Mouse (Mus musculus): ENCODE measurements around the gene Mylk2. TPM values are rescaled to one million over a fixed set of nuclear protein-coding genes. Genes with fewer than 3 reads are reported as not detected.
A peak's percentile ranks its signal among the peaks of the same experiment; 100 is the strongest.

Mylk2 gene
- total RNA-seq, 2 experiments from 2014 or later = not detected

DNA sequence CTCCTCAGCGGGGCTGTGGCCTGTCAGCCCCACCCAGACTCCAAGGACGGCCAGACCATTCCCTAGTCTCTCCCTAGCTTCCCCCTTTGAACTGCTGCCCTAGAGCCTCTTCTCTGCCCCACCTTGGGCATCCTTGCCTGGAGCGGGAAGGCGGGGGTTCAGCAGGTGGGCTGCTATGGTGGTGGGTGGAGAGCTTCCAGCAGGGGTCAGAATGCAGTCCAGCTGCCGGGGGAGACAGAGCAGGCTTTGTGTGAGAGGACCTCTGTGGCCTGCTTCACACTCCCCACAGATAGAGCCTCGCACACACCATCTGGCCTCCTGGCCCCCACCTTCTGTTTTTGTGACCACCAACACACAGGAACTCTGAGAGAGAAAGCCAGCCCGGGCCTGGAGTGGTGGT lies 11.2 kb downstream of the Mylk2 start:
- no peak overlapping the region for H3K27ac ChIP-seq
- no peak for TF ChIP-seq CTCF (conservative IDR thresholded peaks at IDR 0.05)
- no peak overlapping the region for H3K4me3 ChIP-seq
- DNase-seq (ENCODE audit: low spot score in 2 of 2) = no peak

DNA sequence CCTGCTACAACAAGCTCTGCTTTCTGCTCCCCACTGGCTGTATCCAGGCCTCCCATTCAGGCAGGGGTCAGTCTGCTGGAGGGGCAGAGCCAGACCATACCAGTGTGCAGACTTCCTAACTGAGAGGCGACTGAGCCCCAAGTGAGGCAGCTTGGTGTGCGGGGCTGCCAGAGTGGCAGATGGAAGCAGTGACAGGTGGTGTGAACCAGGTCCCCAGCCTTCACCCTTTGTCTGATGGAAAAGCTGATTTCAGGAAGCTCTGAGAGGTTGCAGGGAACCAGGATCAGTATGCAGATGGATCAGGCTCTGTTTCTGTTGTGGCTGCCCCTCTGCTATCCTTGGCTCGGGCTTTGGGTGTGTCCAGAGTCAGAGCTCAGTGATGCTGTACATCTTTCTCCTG lies 12.5 kb downstream of the Mylk2 start:
- no peak for TF ChIP-seq CTCF (conservative IDR thresholded peaks at IDR 0.05)
- Histone ChIP-seq H3K4me3 (no peak overlapping the region), H3K27ac (no peak overlapping the region)
- no peak for DNase-seq (ENCODE audit: low spot score in 2 of 2)

DNA sequence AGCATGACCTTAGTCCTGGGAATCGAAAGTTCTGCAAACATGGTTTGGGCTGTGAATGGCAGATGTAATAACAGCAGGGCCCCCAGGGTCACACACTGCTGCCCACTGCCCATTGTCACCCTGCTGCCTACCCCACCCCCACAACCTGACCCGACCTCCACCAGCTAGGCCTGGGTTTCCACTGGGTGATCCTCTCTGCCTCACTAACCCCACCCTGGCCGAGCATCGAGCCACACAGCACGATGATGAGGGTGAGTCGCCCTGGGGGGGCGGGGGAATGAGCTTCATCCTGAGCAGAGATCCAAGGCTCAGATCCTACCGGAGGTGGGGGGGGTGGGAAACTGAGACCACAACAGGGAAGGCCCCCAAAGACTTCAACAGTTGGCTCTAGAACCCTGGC lies 13.0 kb downstream of the Mylk2 start:
- no peak for DNase-seq (ENCODE audit: low spot score in 2 of 2)
- no peak overlapping the region for H3K4me3 ChIP-seq
- TF ChIP-seq CTCF (conservative IDR thresholded peaks at IDR 0.05) = no peak
- no peak overlapping the region for H3K27ac ChIP-seq

DNA sequence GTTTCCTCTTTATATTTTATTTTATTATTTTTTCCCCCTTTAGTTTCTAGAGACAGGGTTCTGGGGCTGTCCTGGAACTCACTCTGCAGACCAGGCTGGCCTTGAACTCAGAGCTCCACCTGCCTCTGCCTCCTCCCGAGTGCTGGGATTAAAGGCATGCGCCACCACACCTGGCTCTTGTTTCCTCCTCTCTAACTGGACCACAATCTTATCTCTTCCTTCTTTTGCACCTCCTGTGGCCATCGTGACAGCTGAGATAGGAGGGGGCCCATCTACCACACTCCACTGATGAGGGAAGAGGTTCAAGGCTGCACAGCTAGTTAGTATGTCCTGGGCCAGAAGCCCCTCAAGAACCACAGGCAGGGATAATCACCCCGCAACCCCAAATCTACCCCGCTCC lies 13.4 kb downstream of the Mylk2 start:
- DNase-seq (ENCODE audit: low spot score in 2 of 2) = no peak
- no peak overlapping the region for H3K4me3 ChIP-seq
- no peak for TF ChIP-seq CTCF (conservative IDR thresholded peaks at IDR 0.05)
- H3K27ac ChIP-seq = no peak overlapping the region

DNA sequence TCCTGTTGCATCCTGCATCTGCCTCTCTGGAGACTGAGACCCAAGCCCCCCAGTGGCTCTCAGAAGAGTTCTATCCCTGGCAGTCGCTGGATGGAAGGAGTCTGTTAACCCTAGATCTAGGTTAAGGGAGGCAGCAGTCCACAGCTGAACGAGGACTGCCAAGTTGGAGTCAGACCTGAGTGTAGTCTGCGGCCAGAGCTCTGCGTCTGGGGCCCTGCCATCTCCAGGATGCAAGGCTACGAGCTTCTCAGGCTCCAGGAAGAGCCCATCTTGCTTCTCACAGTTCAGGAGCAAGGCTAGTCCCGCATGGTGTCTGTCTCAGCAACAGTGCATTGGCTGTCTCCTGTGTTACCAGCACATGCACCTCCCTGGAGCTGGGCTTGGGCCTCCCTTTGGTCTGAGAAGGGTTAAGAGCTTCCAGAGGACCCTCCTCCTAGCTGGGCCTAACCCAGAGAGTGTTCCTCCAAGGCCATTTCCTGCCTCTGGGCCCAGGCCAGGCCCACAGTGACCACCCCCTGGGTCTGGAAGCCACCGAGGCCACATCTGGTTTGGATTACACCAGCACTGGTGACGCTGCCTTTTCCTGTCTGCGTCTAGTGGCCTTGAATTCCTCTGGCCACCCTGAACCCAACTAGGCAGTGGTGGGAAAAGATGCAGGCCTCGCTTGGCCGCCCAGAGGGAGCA lies 14.2 kb downstream of the Mylk2 start:
- no peak overlapping the region for H3K4me3 ChIP-seq
- no peak for DNase-seq (ENCODE audit: low spot score in 2 of 2)
- no peak overlapping the region for H3K27ac ChIP-seq
- no peak for TF ChIP-seq CTCF (conservative IDR thresholded peaks at IDR 0.05)

DNA sequence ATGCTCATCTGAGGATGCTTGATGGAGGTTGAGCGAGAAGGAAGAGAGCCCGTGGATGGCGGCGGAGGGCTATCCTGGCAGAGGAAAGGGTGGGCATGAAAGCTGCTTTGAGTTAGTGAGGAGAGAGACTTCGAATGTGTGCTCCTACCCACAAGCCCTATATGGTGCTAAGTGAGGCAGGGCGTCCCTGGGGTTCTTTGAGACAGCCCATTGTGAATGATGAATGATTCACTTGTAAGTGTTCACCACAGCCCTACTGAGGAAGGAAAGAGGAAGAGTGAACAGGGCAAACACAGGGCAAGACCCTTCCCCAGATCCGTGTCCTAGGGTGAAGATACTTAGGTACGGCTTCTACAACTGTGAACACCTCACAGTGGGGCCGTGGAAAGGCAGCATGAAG lies 15.7 kb downstream of the Mylk2 start:
- DNase-seq (ENCODE audit: low spot score in 2 of 2) = no peak
- H3K4me3 ChIP-seq = no peak overlapping the region

DNA sequence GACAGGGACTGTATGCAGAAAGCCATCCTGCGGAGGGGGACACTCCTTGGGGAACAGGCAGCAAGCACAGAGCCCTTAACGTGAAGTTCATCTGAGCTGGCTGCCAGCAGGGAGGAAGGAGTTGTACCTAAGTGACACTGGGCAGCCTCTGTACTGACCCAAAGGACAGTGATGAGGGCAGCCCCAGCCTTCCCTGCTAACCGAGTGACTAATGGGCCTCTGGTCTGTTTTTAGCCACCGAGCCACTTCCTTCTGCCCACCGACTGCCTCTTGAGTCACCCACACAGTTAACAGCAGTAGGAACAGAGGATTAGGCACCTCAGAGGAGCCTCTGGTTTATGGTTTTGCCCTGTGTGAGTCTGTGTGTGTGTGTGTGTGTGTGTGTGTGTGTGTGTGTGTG lies 16.2 kb downstream of the Mylk2 start:
- no peak for DNase-seq (ENCODE audit: low spot score in 2 of 2)
- H3K4me3 ChIP-seq = no peak overlapping the region
- no peak overlapping the region for H3K27ac ChIP-seq
- no peak for TF ChIP-seq CTCF (conservative IDR thresholded peaks at IDR 0.05)

More for the DNA sequence above, 15.7 kb downstream of the Mylk2 start:
- no peak overlapping the region for H3K27ac ChIP-seq
- no peak for TF ChIP-seq CTCF (conservative IDR thresholded peaks at IDR 0.05)

DNA sequence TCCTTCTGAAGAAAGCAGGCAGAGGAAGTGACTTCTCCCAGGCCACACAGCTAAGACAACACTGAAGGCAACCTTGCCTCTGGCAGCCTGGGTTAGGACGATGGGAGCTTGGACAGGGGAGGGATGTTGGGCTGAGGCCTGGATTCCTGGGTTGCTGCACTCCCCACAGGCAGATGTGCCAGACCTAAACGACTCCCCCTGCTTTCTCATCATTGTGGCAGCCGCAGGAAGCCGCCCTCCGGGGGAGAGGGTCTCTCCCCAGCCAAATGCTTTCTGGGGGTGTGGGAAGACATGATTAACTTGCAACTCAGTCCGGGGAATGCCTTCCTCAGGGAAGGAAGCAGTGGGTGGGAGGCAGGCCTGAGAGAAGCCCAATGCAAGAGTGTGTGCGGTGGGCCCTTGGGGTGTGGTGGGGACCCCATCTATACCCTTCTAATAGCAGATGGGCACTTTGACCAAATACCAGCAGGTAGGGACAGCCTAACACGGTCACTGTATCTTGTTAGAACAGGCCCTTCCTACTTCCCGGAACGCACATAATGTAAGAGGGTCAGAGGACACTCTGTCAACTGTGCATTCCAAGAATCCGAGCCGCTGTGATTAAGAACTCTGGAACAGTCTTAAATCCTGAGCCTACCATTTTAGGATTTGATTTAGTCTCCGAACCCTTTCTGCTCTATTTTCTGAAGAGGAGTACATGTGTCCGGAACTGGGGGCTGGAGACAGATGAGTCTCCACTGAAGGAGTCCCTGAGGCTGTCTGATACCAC lies 17.3 kb downstream of the Mylk2 start:
- Histone ChIP-seq H3K27ac (no peak overlapping the region), H3K4me3 (no peak overlapping the region)
- TF ChIP-seq CTCF (conservative IDR thresholded peaks at IDR 0.05) = no peak
- DNase-seq (ENCODE audit: low spot score in 2 of 2) = no peak

DNA sequence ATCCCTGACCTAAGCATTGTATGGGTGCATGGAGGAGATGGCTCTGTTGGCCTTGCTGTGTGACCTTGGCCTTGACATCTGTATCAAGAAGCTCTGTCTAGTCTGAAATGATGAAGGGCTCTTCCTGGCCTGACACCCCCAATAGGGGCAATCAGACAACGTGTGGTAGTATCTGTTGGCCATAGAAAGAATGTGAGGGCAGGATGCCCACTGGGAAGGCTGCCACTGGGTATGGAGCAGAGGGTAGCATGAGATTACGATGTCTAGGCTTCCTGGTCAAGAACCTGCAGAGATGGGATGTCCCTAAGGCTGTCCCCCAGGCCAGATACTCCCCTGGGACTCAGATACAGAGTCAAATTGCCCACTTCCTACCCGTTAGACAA lies 17.8 kb downstream of the Mylk2 start:
- no peak for DNase-seq (ENCODE audit: low spot score in 2 of 2)
- no peak for TF ChIP-seq CTCF (conservative IDR thresholded peaks at IDR 0.05)
- no peak overlapping the region for H3K4me3 ChIP-seq
- no peak overlapping the region for H3K27ac ChIP-seq

DNA sequence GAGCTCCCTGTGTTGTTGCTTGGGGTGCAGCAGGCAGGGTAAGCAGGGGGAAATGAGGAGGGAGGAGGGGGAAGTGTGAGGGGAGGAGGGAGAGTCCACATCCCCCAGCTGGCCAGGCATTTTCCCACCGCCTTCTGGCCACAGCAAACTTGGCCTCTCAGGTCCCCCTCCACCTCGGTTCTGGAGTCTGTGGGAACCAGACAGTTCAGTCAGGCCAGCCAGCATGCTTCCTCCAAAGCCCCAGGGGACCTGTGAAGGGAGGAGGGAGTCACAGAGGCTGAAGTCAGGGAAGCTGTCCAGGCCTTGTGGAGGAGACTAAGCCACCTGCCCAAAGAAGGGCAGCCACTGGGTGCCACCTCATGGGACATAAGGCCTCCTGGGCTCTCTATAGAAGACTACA lies 19.1 kb downstream of the Mylk2 start:
- no peak for DNase-seq (ENCODE audit: low spot score in 2 of 2)
- Histone ChIP-seq H3K27ac (no peak overlapping the region), H3K4me3 (no peak overlapping the region)
- TF ChIP-seq CTCF (conservative IDR thresholded peaks at IDR 0.05) = no peak

DNA sequence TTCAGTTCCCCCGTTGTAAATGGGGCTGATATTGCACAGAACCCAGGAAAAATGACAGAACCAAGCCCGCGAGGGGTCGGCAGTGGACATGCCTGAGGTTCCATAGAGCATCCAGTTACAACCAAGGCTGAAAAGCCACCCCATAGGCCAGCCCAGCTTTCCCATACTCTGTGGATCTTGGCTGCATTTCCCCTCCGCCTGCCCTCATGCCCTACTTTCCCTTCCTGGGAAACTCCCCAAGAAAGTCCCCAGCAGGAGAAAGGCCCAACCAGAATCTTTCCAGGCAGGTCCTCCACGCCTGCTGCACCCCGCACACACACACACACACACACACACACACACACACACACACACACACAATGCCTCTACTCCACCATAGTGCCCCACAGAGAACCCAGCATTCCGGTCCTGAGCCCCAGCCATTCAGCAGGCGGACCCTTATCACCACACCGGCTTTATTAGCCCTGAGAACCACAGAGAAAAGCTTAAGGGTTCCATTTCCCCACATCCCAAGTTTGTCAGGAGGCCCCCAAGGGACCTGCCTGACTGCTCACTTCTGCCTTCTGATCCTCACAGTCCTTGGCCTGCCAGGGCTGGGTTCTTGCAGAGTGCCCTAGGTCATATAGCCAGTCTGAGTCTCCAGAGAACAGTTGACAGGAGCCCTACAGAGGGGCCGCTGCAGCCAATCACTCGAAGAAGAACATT lies 20.5 kb downstream of the Mylk2 start:
- DNase-seq (ENCODE audit: low spot score in 2 of 2) = no peak
- H3K27ac ChIP-seq = no peak overlapping the region

DNA sequence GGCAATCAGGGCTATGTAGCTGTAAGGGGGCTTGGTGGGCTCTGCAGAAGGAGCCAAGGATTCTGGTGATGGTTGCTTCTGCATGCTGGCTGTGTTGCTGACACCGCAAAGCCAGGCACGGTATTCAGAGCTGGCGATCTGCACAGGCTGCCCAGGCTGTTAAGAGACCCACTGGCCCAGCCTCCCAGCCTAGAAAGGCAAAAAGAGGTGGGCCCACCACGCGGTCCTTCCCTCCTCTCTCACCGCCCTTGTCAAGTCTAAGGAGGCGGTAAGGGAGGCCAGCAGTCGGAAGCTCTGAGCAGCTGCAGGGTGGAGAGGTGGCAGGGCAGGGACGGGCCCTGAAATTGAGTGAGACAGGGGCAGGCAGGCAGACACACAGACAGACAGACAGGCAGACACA lies 21.9 kb downstream of the Mylk2 start, which contains the start of gene Foxs1:
Foxs1 (minus strand) TSS at position 161 of the 400 bp plus-strand sequence.
- TF ChIP-seq CTCF (conservative IDR thresholded peaks at IDR 0.05) = no peak
- no peak within 1 kb of the TSS for H3K27ac ChIP-seq

More for the DNA sequence above, 20.5 kb downstream of the Mylk2 start:
- H3K4me3 ChIP-seq = no peak overlapping the region
- TF ChIP-seq CTCF (conservative IDR thresholded peaks at IDR 0.05) = no peak

DNA sequence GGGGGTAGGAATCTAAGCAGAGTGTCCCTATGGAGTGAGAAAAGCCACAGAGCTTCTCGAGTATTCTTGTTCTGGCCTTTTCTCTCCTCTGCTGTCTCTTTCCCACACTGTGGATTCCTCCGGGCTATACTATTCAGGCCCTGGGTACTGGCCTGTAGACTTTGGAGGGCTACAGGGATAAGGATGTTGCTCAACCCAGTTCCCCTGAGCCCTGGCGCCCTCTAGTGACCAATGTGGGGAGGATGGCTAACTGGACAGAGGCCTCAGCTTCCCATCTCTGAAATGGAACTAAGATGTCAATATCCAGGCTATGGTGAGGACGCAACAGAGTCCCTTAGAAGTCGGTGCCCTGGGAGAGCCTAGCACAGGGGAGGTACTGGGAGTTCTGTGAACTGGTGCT lies 22.5 kb downstream of the Mylk2 start:
- TF ChIP-seq CTCF (conservative IDR thresholded peaks at IDR 0.05) = peak; percentile 78
- peak in 1 of 2 experiments; percentile 50 for DNase-seq (ENCODE audit: low spot score in 2 of 2)
- Histone ChIP-seq H3K4me3 (no peak overlapping the region), H3K27ac (no peak overlapping the region)

More for the DNA sequence above, 21.9 kb downstream of the Mylk2 start, which contains the start of gene Foxs1:
- DNase-seq (ENCODE audit: low spot score in 2 of 2) = no peak
- H3K4me3 ChIP-seq = no peak within 1 kb of the TSS; the same call in 1 of the 2 replicates
